Mouse (Mus musculus) 416B (cell line): ENCODE measurements around the gene Zswim1.

ENCODE experiments used
- DNase-seq: peaks from one replicate; pipeline ENCODE4 v3.0.0; 2011; ENCODE audit warnings: low read depth

Gene Zswim1

GRCm38 (mm10) chr2:164793236-164793635 is 29.2 kb upstream of the Zswim1 start:
- DNase-seq = peak; percentile 56

GRCm38 (mm10) chr2:164793772-164794171 is 28.7 kb upstream of the Zswim1 start:
- peak; percentile 62 for DNase-seq

GRCm38 (mm10) chr2:164794293-164794692 is 28.2 kb upstream of the Zswim1 start:
- DNase-seq = peak; percentile 91

GRCm38 (mm10) chr2:164795868-164796267 is 26.6 kb upstream of the Zswim1 start:
- DNase-seq = no peak

- DNase-seq = peak; percentile 76
These were observed 23.9 kb upstream of the Zswim1 start for GRCm38 (mm10) chr2:164798554-164798953.

- no peak for DNase-seq
These were observed 22.1 kb upstream of the Zswim1 start for GRCm38 (mm10) chr2:164800252-164801004.

GRCm38 (mm10) chr2:164803201-164803920 is 19.1 kb upstream of the Zswim1 start:
- DNase-seq = peak; percentile 29

GRCm38 (mm10) chr2:164803921-164804313 is 18.6 kb upstream of the Zswim1 start:
- DNase-seq = peak; percentile 21

- DNase-seq = peak; percentile 100
These were observed 17.8 kb upstream of the Zswim1 start, which contains the start of the genes Acot8 and Zswim3 for GRCm38 (mm10) chr2:164804533-164805331. TSS of gene Acot8 (minus strand) at chr2:164804882. TSS of gene Zswim3 (plus strand) at chr2:164805098.

- no peak for DNase-seq
These were observed 17.2 kb upstream of the Zswim1 start for GRCm38 (mm10) chr2:164805332-164805718.

- no peak for DNase-seq
These were observed 15.9 kb upstream of the Zswim1 start for GRCm38 (mm10) chr2:164806614-164807013.

- DNase-seq = no peak
These were observed 8.9 kb upstream of the Zswim1 start for GRCm38 (mm10) chr2:164813557-164813956.

- DNase-seq = peak; percentile 47
These were observed 7.1 kb upstream of the Zswim1 start for GRCm38 (mm10) chr2:164815348-164815747.

- no peak for DNase-seq
These were observed 6.7 kb upstream of the Zswim1 start for GRCm38 (mm10) chr2:164815821-164816220.

GRCm38 (mm10) chr2:164817206-164817605 is 5.3 kb upstream of the Zswim1 start:
- no peak for DNase-seq

- no peak for DNase-seq
These were observed 4.8 kb upstream of the Zswim1 start for GRCm38 (mm10) chr2:164817703-164818102.

GRCm38 (mm10) chr2:164821060-164821459 is 1.4 kb upstream of the Zswim1 start:
- DNase-seq = no peak

GRCm38 (mm10) chr2:164823181-164823585 is 697 bp downstream of the Zswim1 start:
- peak; percentile 82 for DNase-seq

- DNase-seq = no peak
These were observed 1.5 kb downstream of the Zswim1 start for GRCm38 (mm10) chr2:164823969-164824368.

GRCm38 (mm10) chr2:164825521-164825920 is 3.0 kb downstream of the Zswim1 start:
- DNase-seq = no peak

- no peak for DNase-seq
These were observed 4.8 kb downstream of the Zswim1 start for GRCm38 (mm10) chr2:164827146-164827850.

GRCm38 (mm10) chr2:164828437-164828836 is 6.0 kb downstream of the Zswim1 start, which contains the start of gene Spata25:
TSS of gene Spata25 (minus strand) at chr2:164828537.
- no peak for DNase-seq
